Mouse (Mus musculus) lung, embryonic 16.5 days (tissue): ENCODE measurements around the gene Gm17359. TPM values are rescaled to one million over a fixed set of nuclear protein-coding genes. Genes with fewer than 3 reads are reported as not detected.
"Not testable (repeated sequence)": the region's sequence is repeated elsewhere in the genome, so short reads cannot be mapped to it uniquely, and the experiment has no call there.

ENCODE experiments used
- ATAC-seq: fragments of 200-750 bp; cut with Nextera tagmentation; 2 replicates; pipeline ENCODE4 v1.8.0; 2017; ENCODE audit warnings: low read depth, mild to moderate bottlenecking, moderate library complexity
- H3K27ac ChIP-seq: fragments of 300-500 bp; sonication (generic); 2 replicates; pipeline ENCODE4 v1.5.1; 2014; ENCODE audit warnings: mild to moderate bottlenecking, control low read depth, low read length
- H3K27me3 ChIP-seq: fragments of 300-500 bp; sonication (generic); 2 replicates; pipeline ENCODE4 v1.6.1; 2014; ENCODE audit warnings: low read depth, low read length, mixed read lengths; ENCODE audit not compliant: control insufficient read depth, insufficient read depth
- H3K36me3 ChIP-seq: fragments of 300-500 bp; sonication (generic); 2 replicates; pipeline ENCODE4 v1.6.1; 2014; ENCODE audit warnings: low read length; ENCODE audit not compliant: control insufficient read depth, insufficient read depth
- H3K4me1 ChIP-seq: fragments of 300-500 bp; sonication (generic); replicated peaks from 2 replicates; pipeline ENCODE4 v1.6.1; 2014; ENCODE audit warnings: low read length, mixed read lengths; ENCODE audit not compliant: control insufficient read depth, insufficient read depth
- H3K4me2 ChIP-seq: fragments of 300-500 bp; sonication (generic); 2 replicates; pipeline ENCODE4 v1.6.1; 2014; ENCODE audit warnings: low read depth, low read length, control low read depth
- H3K4me3 ChIP-seq: fragments of 300-500 bp; sonication (generic); 2 replicates; pipeline ENCODE4 v1.5.1; 2014; ENCODE audit warnings: mild to moderate bottlenecking, low read length, control low read depth
- H3K9ac ChIP-seq: fragments of 300-500 bp; sonication (generic); 2 replicates; pipeline ENCODE4 v1.6.1; 2014; ENCODE audit warnings: low read length, control low read depth
- H3K9me3 ChIP-seq: fragments of 300-500 bp; sonication (generic); 2 replicates; pipeline ENCODE4 v1.6.1; 2016; ENCODE audit warnings: low read length; ENCODE audit not compliant: control insufficient read depth
- WGBS: fragments of 180-500 bp; shearing (Covaris S2); extraction: QIAGEN DNeasy Blood & Tissue Kit; methylation state at CpG from one replicate; pipeline ENCODE4 v1.1.7; 2014; 5-methylcytosine and 5-hydroxymethylcytosine counted together
- polyA plus RNA-seq: library from polyadenylated mRNA; unstranded; fragments of >200 nt; fragmentation: Nextera tagmentation; extraction: Ambion mirVana; gene quantifications from 2 replicates; pipeline ENCODE4 v1.2.1, GENCODE M21; 2015

Gm17359 gene
- polyA plus RNA-seq, 1 experiment from 2014 or later = not detected

DNA sequence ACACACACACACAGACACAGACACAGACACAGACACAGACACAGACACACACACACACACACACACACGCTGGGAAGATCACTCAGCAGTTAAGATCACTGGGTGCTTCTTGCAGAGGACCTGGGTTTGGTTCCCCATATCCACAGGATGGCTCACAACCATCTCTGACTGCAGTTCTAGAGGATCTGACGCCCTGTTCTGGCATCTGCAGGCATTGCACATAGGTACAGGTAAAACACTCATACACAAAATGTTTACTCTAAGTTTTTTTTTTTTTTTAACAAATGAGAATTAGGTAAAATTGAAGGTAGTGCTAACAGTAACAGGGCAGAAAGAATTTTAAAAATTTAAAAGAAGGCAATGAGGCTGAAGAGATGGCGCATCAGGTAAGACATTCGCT lies 109.7 kb downstream of the Gm17359 start:
- H3K27me3 ChIP-seq = no peaks in the 10 kb centered on the region
- H3K27ac ChIP-seq = no peak overlapping the region
- H3K4me1 ChIP-seq = peaks cover 2% of the 10 kb centered on the region; the same call in 1 of the 2 replicates
- H3K36me3 ChIP-seq = no peaks in the 10 kb centered on the region
- H3K4me3 ChIP-seq = no peak overlapping the region
- ATAC-seq = no peak
- 85% methylated on average over 4 of the region's 4 CpGs for WGBS
- H3K9ac ChIP-seq = no peak overlapping the region
- H3K9me3 ChIP-seq = peaks cover 3% of the 10 kb centered on the region
- no peak overlapping the region for H3K4me2 ChIP-seq

DNA sequence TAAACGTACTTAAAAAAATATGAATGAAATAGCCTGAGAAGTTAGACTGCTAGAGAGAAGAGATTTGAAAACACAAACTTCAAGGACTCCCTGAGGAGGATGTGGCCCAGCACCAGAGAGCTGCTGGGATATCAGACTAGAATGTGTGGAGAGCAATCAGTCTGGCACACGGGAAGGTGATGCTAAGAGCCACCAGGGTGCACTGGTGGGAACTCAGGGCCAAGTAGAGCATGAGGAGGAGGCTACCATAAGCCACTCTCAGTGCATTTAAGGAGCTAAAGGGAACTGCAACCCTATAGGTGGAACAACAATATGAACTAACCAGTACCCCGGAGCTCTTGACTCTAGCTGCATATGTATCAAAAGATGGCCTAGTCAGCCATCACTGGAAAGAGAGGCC lies 110.2 kb downstream of the Gm17359 start:
- not testable (repeated sequence) for ATAC-seq, H3K27me3 ChIP-seq, H3K9me3 ChIP-seq, H3K9ac ChIP-seq, H3K4me2 ChIP-seq, H3K4me1 ChIP-seq, H3K27ac ChIP-seq, H3K36me3 ChIP-seq, H3K4me3 ChIP-seq
- WGBS = 74% methylated on average over 3 of the region's 3 CpGs

DNA sequence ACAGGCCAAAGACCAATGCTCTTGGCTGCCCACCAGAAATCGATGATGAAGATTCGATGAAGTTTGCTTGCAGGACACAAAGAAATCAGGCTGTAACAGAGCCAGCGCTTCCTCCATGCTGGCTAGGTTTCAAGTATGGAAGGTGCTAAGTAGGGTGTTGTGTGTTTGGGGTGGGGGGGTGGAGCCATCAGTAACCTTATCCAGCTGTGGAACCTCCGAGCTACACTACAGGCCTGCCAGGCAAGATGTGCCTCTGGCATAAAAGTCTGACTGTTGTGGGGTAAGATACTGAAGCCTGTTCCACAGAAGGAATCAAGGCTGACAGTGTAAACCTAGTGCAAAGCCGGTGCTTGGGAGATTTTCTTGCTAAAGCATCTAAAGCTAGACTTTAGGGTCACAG lies 112.0 kb downstream of the Gm17359 start:
- Histone ChIP-seq H3K36me3 (no peaks in the 10 kb centered on the region), H3K4me2 (no peak overlapping the region), H3K9ac (no peak overlapping the region), H3K4me3 (no peak overlapping the region), H3K27me3 (no peaks in the 10 kb centered on the region), H3K4me1 (0 out of 2 replicates have a peak, but pooled peaks cover 2% of the 10 kb centered on the region), H3K9me3 (peaks cover 3% of the 10 kb centered on the region), H3K27ac (no peak overlapping the region)
- 54% methylated on average over 5 of the region's 5 CpGs for WGBS
- peak; percentile 78 for ATAC-seq

DNA sequence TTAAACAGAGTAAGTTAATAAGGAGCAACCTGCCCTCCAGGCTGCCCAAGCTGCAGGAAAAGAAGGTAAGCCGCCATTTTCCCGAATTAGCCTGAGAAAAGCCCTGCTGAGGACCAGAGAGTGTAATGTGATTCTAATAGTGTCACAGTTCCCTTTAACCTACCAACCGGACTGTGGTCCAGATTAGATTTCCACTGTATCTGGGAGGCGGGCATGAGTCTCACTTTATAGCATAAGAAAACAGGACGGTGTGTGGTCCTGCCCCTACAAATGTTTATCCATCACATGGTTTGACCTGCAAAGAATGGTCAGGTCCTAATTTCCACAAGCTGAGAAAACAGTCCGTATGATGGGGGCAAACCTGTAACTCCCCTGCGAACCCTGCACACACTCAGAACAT lies 112.9 kb downstream of the Gm17359 start:
- H3K9me3 ChIP-seq = no peaks in the 10 kb centered on the region
- H3K4me3 ChIP-seq = no peak overlapping the region
- no peaks in the 10 kb centered on the region for H3K27me3 ChIP-seq
- no peak overlapping the region for H3K27ac ChIP-seq
- 0 out of 2 replicates have a peak, but pooled peaks cover 2% of the 10 kb centered on the region for H3K4me1 ChIP-seq
- no peaks in the 10 kb centered on the region for H3K36me3 ChIP-seq
- 82% methylated on average over 7 of the region's 7 CpGs for WGBS
- H3K4me2 ChIP-seq = no peak overlapping the region
- ATAC-seq = no peak
- no peak overlapping the region for H3K9ac ChIP-seq

DNA sequence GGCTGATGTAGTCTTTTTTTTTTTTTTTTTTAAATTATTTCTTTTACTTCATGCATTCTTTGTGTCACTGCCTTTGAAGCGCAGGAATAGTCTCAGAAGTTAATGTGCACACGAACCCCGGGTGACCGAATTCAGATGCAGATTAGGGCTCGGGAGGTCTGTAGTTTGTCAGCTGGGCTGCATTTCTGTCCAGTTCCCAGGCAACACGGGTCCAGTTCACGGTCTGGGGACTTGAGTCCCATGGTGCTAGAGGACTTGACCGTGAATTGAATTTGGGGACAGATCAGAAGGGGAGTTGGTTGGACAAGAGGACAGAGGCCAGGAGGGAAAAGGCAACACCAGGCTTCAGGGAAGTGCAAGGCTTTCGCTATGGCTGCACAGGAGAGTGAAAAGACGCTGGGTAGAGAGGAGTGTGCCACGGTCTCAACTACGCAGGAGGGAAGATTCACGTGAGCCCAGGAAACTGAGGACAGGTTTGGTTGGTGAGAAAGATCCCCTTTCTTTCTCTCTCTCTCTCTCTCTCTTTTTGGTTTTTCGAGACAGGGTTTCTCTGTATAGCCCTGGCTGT lies 116.3 kb downstream of the Gm17359 start:
- no peak overlapping the region for H3K4me3 ChIP-seq
- H3K27ac ChIP-seq = no peak overlapping the region
- H3K9me3 ChIP-seq = no peaks in the 10 kb centered on the region
- H3K27me3 ChIP-seq = no peaks in the 10 kb centered on the region
- no peaks in the 10 kb centered on the region for H3K36me3 ChIP-seq
- H3K4me1 ChIP-seq = 0 out of 2 replicates have a peak, but pooled peaks cover 2% of the 10 kb centered on the region
- 84% methylated on average over 14 of the region's 14 CpGs for WGBS
- H3K9ac ChIP-seq = no peak overlapping the region
- ATAC-seq = no peak
- H3K4me2 ChIP-seq = no peak overlapping the region

DNA sequence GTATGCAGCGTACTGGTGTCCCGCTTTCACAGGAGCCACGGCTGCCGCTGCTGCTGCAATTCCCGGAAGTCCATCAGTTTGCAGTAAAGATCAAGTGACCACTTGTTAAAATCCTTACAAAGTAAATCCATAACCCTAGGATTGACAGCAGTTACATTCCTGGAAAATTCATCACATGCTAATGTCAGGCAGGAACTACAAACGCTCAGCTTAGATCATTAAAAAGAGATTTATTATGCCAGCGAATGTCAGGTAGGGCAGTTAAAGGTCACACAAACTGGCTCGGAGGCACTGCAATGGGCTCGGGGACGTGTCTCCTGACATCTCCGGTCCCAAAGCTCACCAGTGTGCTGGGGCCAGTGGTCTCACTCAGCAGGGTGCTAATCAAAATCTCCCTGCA lies 119.3 kb downstream of the Gm17359 start:
- 45% methylated on average over 11 of the region's 11 CpGs for WGBS
- H3K4me2 ChIP-seq = no peak overlapping the region
- H3K9me3 ChIP-seq = no peaks in the 10 kb centered on the region
- no peaks in the 10 kb centered on the region for H3K4me1 ChIP-seq
- no peak overlapping the region for H3K9ac ChIP-seq
- H3K4me3 ChIP-seq = no peak overlapping the region
- no peak overlapping the region for H3K27ac ChIP-seq
- H3K36me3 ChIP-seq = no peaks in the 10 kb centered on the region
- ATAC-seq = no peak
- no peaks in the 10 kb centered on the region for H3K27me3 ChIP-seq

DNA sequence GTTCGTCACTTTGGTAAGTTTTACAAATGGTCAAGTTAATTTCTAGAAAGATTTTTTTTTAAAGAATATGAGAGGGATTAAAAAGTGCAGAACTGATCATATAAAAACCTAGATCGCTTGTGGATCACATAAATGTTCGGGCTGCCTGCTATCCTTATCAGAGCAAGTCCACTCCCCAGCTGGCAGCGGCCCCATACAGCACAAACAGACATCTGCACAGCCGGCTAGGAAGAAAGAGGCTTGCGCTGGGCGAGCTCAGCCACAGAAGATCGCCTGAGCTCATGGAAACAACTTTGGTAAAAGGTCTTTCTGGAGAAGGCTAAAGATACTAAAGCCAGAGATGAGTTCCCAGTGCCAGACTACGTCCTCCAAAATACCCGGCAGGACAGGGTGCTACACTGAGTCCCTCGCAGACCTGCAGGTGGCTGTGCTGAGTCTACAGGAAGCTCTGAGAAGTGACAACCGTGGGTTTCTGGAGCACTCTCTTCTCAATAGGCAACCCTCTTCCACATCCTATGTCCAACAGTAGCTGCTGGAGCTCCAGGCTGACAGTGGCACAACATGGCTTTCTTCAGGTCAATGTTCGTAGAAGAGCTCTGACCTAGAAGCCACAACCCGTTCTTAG lies 122.3 kb downstream of the Gm17359 start:
- 73% methylated on average over 14 of the region's 14 CpGs for WGBS
- H3K36me3 ChIP-seq = peaks cover 3% of the 10 kb centered on the region; the same call in 1 of the 2 replicates

DNA sequence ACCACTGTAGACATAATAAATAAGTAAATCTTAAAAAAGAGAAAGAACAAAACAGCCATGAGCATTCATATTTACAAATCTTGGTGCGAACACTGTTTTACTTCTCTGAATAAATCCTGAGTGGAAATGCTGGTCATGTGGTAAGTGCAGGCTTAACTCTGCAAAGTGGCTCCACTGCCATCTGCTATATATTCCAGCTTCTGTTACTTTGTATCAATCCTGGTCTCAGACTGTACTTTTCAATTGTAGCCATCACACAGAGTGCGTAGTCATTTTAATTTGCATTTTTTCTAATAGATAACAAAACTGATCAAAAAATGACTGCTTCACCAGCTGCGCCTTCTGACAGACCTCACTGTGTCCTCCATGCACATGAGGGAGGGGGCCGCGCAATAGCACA lies 133.0 kb downstream of the Gm17359 start:
- Histone ChIP-seq H3K36me3 (peaks cover 15% of the 10 kb centered on the region), H3K9me3 (no peaks in the 10 kb centered on the region), H3K9ac (no peak overlapping the region), H3K4me2 (no peak overlapping the region), H3K4me3 (no peak overlapping the region), H3K27ac (no peak overlapping the region), H3K27me3 (no peaks in the 10 kb centered on the region), H3K4me1 (no peaks in the 10 kb centered on the region)
- WGBS = 98% methylated on average over 5 of the region's 5 CpGs
- ATAC-seq = no peak

More for the DNA sequence above, 122.3 kb downstream of the Gm17359 start:
- Histone ChIP-seq H3K4me1 (no peaks in the 10 kb centered on the region), H3K4me2 (no peak overlapping the region), H3K4me3 (no peak overlapping the region), H3K9me3 (no peaks in the 10 kb centered on the region), H3K27ac (no peak overlapping the region), H3K27me3 (no peaks in the 10 kb centered on the region), H3K9ac (no peak overlapping the region)
- ATAC-seq = no peak

DNA sequence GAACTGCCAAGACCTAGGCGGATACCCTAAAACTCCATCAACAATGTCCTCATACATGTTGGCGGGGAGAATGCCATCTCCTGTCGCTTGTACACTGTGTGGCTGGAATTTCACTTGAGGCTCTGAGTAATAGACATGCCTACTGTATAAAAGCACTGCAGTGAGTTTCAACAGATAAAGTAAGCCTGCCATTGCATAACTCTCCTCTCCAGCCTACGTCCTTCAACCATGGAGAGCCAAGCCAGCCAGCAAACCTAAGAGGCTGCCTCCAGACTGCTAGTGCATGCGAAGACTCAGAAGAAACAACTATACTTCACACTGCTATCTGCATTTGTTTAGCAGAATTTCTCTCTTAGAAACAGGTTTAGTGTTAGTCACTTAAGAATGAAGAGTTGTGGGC lies 135.9 kb downstream of the Gm17359 start:
- Histone ChIP-seq H3K27me3 (no peaks in the 10 kb centered on the region), H3K9ac (no peak overlapping the region), H3K4me3 (no peak overlapping the region), H3K4me2 (no peak overlapping the region), H3K36me3 (peaks cover 8% of the 10 kb centered on the region), H3K9me3 (no peaks in the 10 kb centered on the region), H3K4me1 (no peaks in the 10 kb centered on the region), H3K27ac (no peak overlapping the region)
- WGBS = 91% methylated on average over 5 of the region's 5 CpGs
- no peak for ATAC-seq
